Mouse (Mus musculus) kidney, postnatal 0 days (tissue): Measurements from ENCODE around the gene Fars2. TPM values are rescaled to one million over a fixed set of nuclear protein-coding genes. Genes with fewer than 3 reads are reported as not detected.

Experiments
- ATAC-seq: fragments of 200-750 bp; cut with Nextera tagmentation; replicated peaks from 2 replicates; pipeline ENCODE4 v1.8.0; 2017; ENCODE audit warnings: low read depth, moderate number of reproducible peaks, moderate TSS enrichment, moderate library complexity; ENCODE audit not compliant: low FRiP score
- DNase-seq: peaks from one replicate; pipeline ENCODE4 v3.0.0-alpha.2; 2016; ENCODE audit warnings: low spot score
- H3K27ac ChIP-seq: fragments of 300-500 bp; sonication (generic); 2 replicates; pipeline ENCODE4 v1.5.1; 2014; ENCODE audit warnings: mild to moderate bottlenecking
- H3K27me3 ChIP-seq: fragments of 300-500 bp; sonication (generic); 2 replicates; pipeline ENCODE4 v1.6.1; 2014; ENCODE audit warnings: low read length, mixed read lengths; ENCODE audit not compliant: insufficient read depth
- H3K36me3 ChIP-seq: fragments of 300-500 bp; sonication (generic); 2 replicates; pipeline ENCODE4 v1.6.1; 2014; ENCODE audit warnings: low read length, mixed read lengths; ENCODE audit not compliant: insufficient read depth
- H3K4me1 ChIP-seq: fragments of 300-500 bp; sonication (generic); replicated peaks from 2 replicates; pipeline ENCODE4 v1.6.1; 2014; ENCODE audit warnings: antibody characterized with exemption, low read length, mixed read lengths; ENCODE audit not compliant: insufficient read depth
- H3K4me2 ChIP-seq: fragments of 300-500 bp; sonication (generic); 2 replicates; pipeline ENCODE4 v1.6.1; 2014; ENCODE audit warnings: mild to moderate bottlenecking, low read length, moderate library complexity, mixed read lengths
- H3K4me3 ChIP-seq: fragments of 300-500 bp; sonication (generic); replicated peaks from 2 replicates; pipeline ENCODE4 v1.5.1; 2014; ENCODE audit warnings: low read depth, low read length
- H3K9ac ChIP-seq: fragments of 300-500 bp; sonication (generic); 2 replicates; pipeline ENCODE4 v1.6.1; 2014; ENCODE audit warnings: low read depth, low read length
- H3K9me3 ChIP-seq: fragments of 300-500 bp; sonication (generic); replicated peaks from 2 replicates; pipeline ENCODE4 v1.6.1; 2016; ENCODE audit warnings: low read length, inconsistent platforms, mixed read lengths
- CTCF ChIP-seq: IDR thresholded peaks from 2 replicates; pipeline ENCODE4 v1.5.1; 2016; ENCODE audit warnings: antibody characterized with exemption, low read depth, mild to moderate bottlenecking, moderate library complexity
- WGBS: fragments of 180-500 bp; shearing (Covaris S2); extraction: QIAGEN DNeasy Blood & Tissue Kit; methylation state at CpG from one replicate; pipeline ENCODE4 v1.1.7; 2014; 5-methylcytosine and 5-hydroxymethylcytosine counted together
- polyA plus RNA-seq: library from polyadenylated mRNA; unstranded; fragments of >200 nt; fragmentation: Nextera tagmentation; extraction: Ambion mirVana; gene quantifications from 2 replicates; pipeline ENCODE4 v1.2.1, GENCODE M21; 2015

Fars2 gene
- polyA plus RNA-seq, 1 experiment from 2014 or later: 54.7 TPM

GRCm38 (mm10) chr13:36317824-36318223 lies 200.6 kb downstream of the Fars2 start:
- no peak overlapping the region for H3K4me3 ChIP-seq
- H3K9me3 ChIP-seq: no peaks in the 10 kb centered on the region
- DNase-seq (no peak), ATAC-seq (no peak)
- no peak overlapping the region for H3K4me2 ChIP-seq
- H3K27ac ChIP-seq: no peak overlapping the region
- no peaks in the 10 kb centered on the region for H3K36me3 ChIP-seq
- no peaks in the 10 kb centered on the region for H3K4me1 ChIP-seq
- no peaks in the 10 kb centered on the region for H3K27me3 ChIP-seq
- TF ChIP-seq CTCF: no peak
- H3K9ac ChIP-seq: no peak overlapping the region
- WGBS: 81% methylated on average over 3 of the region's 3 CpGs

GRCm38 (mm10) chr13:36324624-36325023 lies 207.4 kb downstream of the Fars2 start:
- Histone ChIP-seq H3K36me3 (no peaks in the 10 kb centered on the region), H3K4me2 (no peak overlapping the region), H3K4me3 (no peak overlapping the region), H3K9me3 (no peaks in the 10 kb centered on the region), H3K4me1 (no peaks in the 10 kb centered on the region), H3K27me3 (no peaks in the 10 kb centered on the region), H3K9ac (no peak overlapping the region), H3K27ac (no peak overlapping the region)
- 96% methylated on average over 2 of the region's 2 CpGs for WGBS
- TF ChIP-seq CTCF: no peak
- no peak for ATAC-seq
- no peak for DNase-seq

DNA sequence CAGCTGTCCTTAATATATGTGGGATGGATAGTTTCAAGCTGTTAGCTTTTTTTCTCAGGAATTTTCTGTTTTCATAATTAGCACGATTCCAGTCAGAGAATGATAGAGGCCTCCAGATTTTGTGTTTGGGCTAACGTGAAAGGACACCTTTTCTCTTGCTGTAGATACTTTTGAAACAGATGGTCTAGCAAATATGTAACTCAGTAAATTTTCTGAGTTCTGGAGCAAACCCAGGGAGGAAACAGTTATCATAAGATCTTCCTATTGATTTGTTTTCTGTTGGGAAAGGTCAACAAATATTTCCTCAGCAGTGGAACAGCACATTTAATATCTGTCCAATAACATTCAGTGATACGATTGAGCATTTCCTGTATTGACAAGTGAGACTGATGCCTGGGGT lies 209.3 kb downstream of the Fars2 start:
- Histone ChIP-seq H3K4me1 (no peaks in the 10 kb centered on the region), H3K4me3 (no peak overlapping the region), H3K9ac (no peak overlapping the region), H3K4me2 (no peak overlapping the region), H3K27ac (no peak overlapping the region), H3K36me3 (no peaks in the 10 kb centered on the region), H3K27me3 (no peaks in the 10 kb centered on the region), H3K9me3 (no peaks in the 10 kb centered on the region)
- 60% methylated on average over 3 of the region's 3 CpGs for WGBS
- DNase-seq (no peak), ATAC-seq (no peak)
- no peak for TF ChIP-seq CTCF

- ATAC-seq: no peak
- WGBS: 71% methylated on average over 2 of the region's 2 CpGs
- Histone ChIP-seq H3K4me1 (no peaks in the 10 kb centered on the region), H3K27me3 (no peaks in the 10 kb centered on the region), H3K9me3 (no peaks in the 10 kb centered on the region), H3K27ac (no peak overlapping the region), H3K9ac (no peak overlapping the region), H3K4me3 (no peak overlapping the region), H3K4me2 (no peak overlapping the region), H3K36me3 (no peaks in the 10 kb centered on the region)
- no peak for TF ChIP-seq CTCF
- DNase-seq: no peak
These were observed 212.7 kb downstream of the Fars2 start for GRCm38 (mm10) chr13:36329871-36330270.

DNA sequence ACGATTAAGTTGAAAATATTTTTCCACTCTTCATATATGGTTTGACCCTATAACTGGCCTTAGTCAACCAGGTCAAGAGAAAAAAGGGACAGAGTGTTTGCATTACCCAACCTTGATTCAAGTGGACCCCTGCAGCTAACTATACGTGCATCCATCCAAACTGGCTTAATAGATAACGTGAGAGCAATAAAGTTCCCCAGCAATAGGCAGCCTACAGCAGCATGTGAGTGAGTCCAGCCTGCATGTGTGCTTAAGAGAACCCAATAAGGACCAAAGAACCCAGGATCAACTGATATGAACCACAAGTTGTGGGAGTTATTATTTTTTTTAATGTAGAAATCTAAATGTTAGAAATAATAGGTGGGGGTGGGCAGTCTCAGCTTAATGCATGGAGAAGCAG lies 213.3 kb downstream of the Fars2 start:
- H3K27me3 ChIP-seq: no peaks in the 10 kb centered on the region
- H3K9me3 ChIP-seq: no peaks in the 10 kb centered on the region
- no peak overlapping the region for H3K27ac ChIP-seq
- H3K4me2 ChIP-seq: no peak overlapping the region
- no peak for DNase-seq
- no peak overlapping the region for H3K4me3 ChIP-seq
- TF ChIP-seq CTCF: no peak
- H3K9ac ChIP-seq: no peak overlapping the region
- no peaks in the 10 kb centered on the region for H3K4me1 ChIP-seq
- 79% methylated on average over 3 of the region's 3 CpGs for WGBS
- no peaks in the 10 kb centered on the region for H3K36me3 ChIP-seq
- ATAC-seq: no peak

DNA sequence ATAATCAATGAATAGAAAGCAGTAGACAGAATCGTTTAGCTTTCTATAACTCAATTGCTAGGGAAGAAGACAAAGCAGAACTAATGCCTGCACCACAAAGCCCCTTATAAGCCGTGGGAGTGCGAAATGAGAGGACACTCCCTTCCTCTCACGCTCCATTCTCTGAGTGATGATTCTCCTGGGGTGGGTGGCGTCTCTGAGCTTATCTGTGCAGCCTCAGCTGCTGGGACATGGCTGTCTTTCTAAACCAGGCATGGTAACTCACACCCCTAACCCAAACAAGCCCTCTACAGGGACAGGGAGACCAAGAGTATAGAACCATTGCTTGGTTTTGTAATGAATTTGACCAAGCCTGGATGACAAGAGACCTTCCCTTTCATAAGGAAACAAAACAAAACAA lies 217.5 kb downstream of the Fars2 start:
- Histone ChIP-seq H3K27me3 (no peaks in the 10 kb centered on the region), H3K4me1 (no peaks in the 10 kb centered on the region), H3K4me3 (no peak overlapping the region), H3K4me2 (no peak overlapping the region), H3K36me3 (no peaks in the 10 kb centered on the region), H3K9me3 (no peaks in the 10 kb centered on the region), H3K27ac (no peak overlapping the region), H3K9ac (no peak overlapping the region)
- no peak for ATAC-seq
- WGBS: 61% methylated on average over 5 of the region's 5 CpGs
- DNase-seq: no peak
- no peak for TF ChIP-seq CTCF

- DNase-seq (no peak), ATAC-seq (no peak)
- Histone ChIP-seq H3K27ac (no peak overlapping the region), H3K9me3 (no peaks in the 10 kb centered on the region), H3K4me2 (no peak overlapping the region), H3K4me1 (no peaks in the 10 kb centered on the region), H3K4me3 (no peak overlapping the region), H3K9ac (no peak overlapping the region), H3K27me3 (no peaks in the 10 kb centered on the region), H3K36me3 (no peaks in the 10 kb centered on the region)
- TF ChIP-seq CTCF: no peak
- WGBS: 70% methylated on average over 11 of the region's 11 CpGs
These were observed 234.3 kb downstream of the Fars2 start for GRCm38 (mm10) chr13:36351529-36351928.
